Mouse (Mus musculus): Measurements from ENCODE around the gene Ppp1r15a. TPM values are rescaled to one million over a fixed set of nuclear protein-coding genes. Genes with fewer than 3 reads are reported as not detected.

The Ppp1r15a gene
- 868 TPM for polyA plus RNA-seq (2017; shearing (Covaris generic))

DNA sequence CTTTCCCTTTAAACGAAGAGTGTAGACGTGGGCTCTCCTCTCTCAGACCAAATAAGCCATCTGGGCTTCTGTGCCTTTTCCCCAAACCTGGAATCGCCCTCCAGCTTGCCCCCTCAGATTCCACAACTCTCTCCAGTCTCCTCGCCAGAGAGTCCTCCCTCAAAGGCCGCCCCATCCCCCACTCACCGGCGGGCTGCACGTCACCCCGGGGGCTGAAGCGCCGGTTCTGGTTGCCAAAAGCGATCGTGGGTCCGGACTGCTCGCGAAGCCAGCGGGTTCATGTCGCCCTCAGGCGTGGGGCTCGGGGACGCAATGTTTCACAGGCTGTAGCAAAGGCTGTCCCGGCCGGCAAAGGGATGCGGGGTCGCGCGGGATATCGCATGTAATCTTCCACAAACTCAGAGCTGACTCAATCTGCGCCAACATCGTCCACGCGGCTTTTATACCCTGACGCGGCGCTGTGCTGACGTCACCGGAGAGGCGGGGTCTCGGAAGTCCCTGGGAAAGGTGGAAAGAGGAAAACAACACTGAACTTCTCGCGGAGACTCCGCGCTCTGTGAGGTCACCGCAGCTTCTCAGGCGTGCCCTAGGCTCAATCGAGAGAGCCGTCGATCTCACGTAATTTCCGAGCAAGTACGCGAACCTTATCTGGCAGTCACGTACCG, at the start of gene Ppp1r15a, which contains the start of gene Plekha4:
Ppp1r15a (minus strand) TSS at position 460 of the 665 bp plus-strand sequence.
Plekha4 (plus strand) TSS at position 522 of the 665 bp plus-strand sequence.

GRCm38 (mm10) chr7:45570103-45570741, 44.2 kb upstream of the Ppp1r15a start, which contains the start of gene Bcat2:
TSS of gene Bcat2 (plus strand) at chr7:45570153.

DNA sequence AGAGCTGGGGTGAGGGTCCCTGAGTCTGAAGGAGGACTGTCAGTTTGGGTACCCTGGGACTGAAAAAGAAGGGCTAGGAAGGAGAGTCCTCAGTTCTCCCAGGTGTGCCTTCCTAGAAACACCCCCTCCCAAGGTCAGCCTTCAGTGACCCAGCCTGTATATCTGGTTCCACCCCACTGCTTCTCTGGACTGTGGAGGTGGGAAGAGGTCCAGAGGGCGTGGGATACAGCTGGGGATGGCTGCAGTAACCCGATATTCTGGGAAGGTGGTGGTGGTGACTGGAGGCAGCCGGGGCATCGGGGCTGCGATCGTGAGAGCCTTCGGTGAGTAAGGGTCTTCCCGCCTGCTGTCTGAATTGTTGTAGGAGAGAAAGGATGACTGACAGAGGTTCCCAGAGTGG, 28.7 kb upstream of the Ppp1r15a start, which contains the start of gene Hsd17b14:
Hsd17b14 (plus strand) TSS at position 150 of the 400 bp plus-strand sequence.

DNA sequence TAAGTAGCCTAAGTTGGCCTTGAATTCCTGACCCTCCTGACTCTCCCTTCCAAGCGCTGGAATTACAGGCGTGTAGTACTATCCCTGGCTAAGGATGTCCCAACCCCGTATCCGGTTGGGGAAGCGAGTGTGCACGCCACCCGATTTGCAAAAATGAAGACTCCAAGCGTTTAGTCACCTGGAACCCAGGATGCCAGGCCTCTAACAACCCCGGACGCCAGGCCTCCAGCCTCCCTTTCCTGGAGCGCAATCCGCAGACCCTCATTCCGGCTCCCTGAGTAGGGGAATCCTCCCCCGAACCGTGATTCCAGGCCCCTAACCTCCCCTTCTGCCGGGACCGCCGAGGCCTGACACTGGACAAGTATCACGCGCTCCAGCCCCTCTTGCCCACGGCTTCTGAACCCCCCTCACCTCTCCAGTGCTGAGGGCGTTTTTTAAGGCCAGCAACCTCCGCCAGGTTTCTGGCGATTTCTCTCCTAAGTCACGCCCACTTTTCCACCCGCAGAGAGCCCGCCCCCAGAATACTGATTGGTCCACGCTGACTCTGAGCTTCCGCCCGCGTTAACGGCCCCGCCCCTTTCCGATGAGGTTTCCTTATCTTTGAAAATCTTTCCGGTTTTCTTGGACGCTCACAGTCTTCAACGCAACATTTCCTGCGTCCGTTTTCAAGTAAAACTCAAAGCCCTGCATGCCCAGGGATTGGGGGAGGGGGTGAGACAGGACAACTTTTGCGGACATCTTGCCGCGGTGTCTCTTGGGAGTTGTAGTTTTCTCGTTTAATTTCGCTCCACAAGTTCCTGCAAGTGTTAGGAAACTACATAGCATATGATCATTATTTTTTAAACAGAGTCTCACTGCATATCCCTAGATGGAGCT, 15.9 kb downstream of the Ppp1r15a start, which contains the start of gene Nucb1:
Nucb1 (minus strand) TSS at position 495 of the 876 bp plus-strand sequence.

GRCm38 (mm10) chr7:45488293-45489204, 37.5 kb downstream of the Ppp1r15a start, which contains the start of gene Dhdh:
TSS of gene Dhdh (minus strand) at chr7:45488805.

DNA sequence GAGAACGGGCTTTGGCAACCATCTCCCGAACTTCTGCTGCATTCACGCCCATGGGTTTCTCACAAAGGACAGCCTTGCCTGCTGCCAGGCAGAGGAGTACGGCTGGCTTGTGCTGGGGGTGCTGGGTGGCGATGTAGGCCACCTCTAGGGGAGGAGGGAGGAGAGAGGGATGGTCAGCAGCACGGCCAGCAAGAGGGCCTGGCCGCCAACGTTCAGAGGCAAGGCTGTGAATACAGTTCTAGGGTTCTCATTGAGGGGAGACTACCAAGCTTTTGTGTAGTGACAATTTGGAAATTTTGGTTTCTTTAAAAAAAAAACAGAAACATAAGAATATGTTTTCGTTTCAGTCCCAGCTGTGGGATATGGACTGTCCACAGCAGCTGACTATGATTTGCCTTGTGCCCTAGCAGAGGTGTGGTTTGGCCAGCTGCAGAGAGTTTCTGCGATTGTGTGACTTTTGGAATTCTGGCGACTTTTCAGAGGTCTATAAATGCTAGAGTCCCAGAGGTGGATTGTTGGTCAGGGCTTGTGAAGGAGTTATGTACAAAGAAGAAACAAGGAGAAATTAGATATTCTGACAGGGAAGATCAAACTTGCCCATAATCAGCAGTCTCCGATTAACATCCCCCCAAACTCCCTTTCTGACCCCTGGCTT, 39.2 kb downstream of the Ppp1r15a start, which contains the start of gene Gm45808:
Gm45808 (minus strand) TSS at position 51 of the 655 bp plus-strand sequence.

GRCm38 (mm10) chr7:45481374-45481927, 44.6 kb downstream of the Ppp1r15a start, which contains the start of gene Tulp2:
TSS of gene Tulp2 (plus strand) at chr7:45481877.

Other genes starting within 250 kb of the Ppp1r15a start
- not detected for gene Slc6a21, start 248.8 kb downstream of the Ppp1r15a start, polyA plus RNA-seq (2017; shearing (Covaris generic))
- 5.3 TPM for gene Trpm4, start 192.5 kb downstream of the Ppp1r15a start, polyA plus RNA-seq (2017; shearing (Covaris generic))
- not detected for gene Hrc, start 191.0 kb downstream of the Ppp1r15a start, polyA plus RNA-seq (2017; shearing (Covaris generic))
- 0.30 TPM for gene Ppfia3, start 159.2 kb downstream of the Ppp1r15a start, polyA plus RNA-seq (2017; shearing (Covaris generic))
- gene Lin7b, start 155.7 kb downstream of the Ppp1r15a start, polyA plus RNA-seq (2017; shearing (Covaris generic)) = not detected
- 207 TPM for gene Snrnp70, start 130.5 kb downstream of the Ppp1r15a start, polyA plus RNA-seq (2017; shearing (Covaris generic))
- gene Kcna7, start 120.6 kb downstream of the Ppp1r15a start, polyA plus RNA-seq (2017; shearing (Covaris generic)) = not detected
- 0.19 TPM for gene Ntf5, start 112.6 kb downstream of the Ppp1r15a start, polyA plus RNA-seq (2017; shearing (Covaris generic))
- gene Lhb, start 105.4 kb downstream of the Ppp1r15a start, polyA plus RNA-seq (2017; shearing (Covaris generic)) = not detected
- 5.5 TPM for gene Gys1, start 91.4 kb downstream of the Ppp1r15a start, polyA plus RNA-seq (2017; shearing (Covaris generic))
- gene Ruvbl2, start 88.2 kb downstream of the Ppp1r15a start, polyA plus RNA-seq (2017; shearing (Covaris generic)) = 32.9 TPM
- gene Ftl1, start 66.4 kb downstream of the Ppp1r15a start, polyA plus RNA-seq (2017; shearing (Covaris generic)) = 2,431 TPM
- 199 TPM for gene Bax, start 59.4 kb downstream of the Ppp1r15a start, polyA plus RNA-seq (2017; shearing (Covaris generic))
- gene Tulp2, start 44.4 kb downstream of the Ppp1r15a start, polyA plus RNA-seq (2017; shearing (Covaris generic)) = 2.3 TPM
- gene Gm45808, start 39.5 kb downstream of the Ppp1r15a start, polyA plus RNA-seq (2017; shearing (Covaris generic)) = not detected
- gene Dhdh, start 37.5 kb downstream of the Ppp1r15a start, polyA plus RNA-seq (2017; shearing (Covaris generic)) = 0.60 TPM
- 208 TPM for gene Nucb1, start 15.9 kb downstream of the Ppp1r15a start, polyA plus RNA-seq (2017; shearing (Covaris generic))
- 0.39 TPM for gene Plekha4, start 62 bp upstream of the Ppp1r15a start, polyA plus RNA-seq (2017; shearing (Covaris generic))
- gene Hsd17b14, start 28.6 kb upstream of the Ppp1r15a start, polyA plus RNA-seq (2017; shearing (Covaris generic)) = 0.64 TPM
- gene Bcat2, start 43.9 kb upstream of the Ppp1r15a start, polyA plus RNA-seq (2017; shearing (Covaris generic)) = 38.4 TPM
- gene Fgf21, start 89.2 kb upstream of the Ppp1r15a start, polyA plus RNA-seq (2017; shearing (Covaris generic)) = not detected
- gene Fut1, start 91.0 kb upstream of the Ppp1r15a start, polyA plus RNA-seq (2017; shearing (Covaris generic)) = 0.21 TPM
- gene Izumo1, start 95.5 kb upstream of the Ppp1r15a start, polyA plus RNA-seq (2017; shearing (Covaris generic)) = not detected
- not detected for gene Rasip1, start 101.2 kb upstream of the Ppp1r15a start, polyA plus RNA-seq (2017; shearing (Covaris generic))
- gene Mamstr, start 113.7 kb upstream of the Ppp1r15a start, polyA plus RNA-seq (2017; shearing (Covaris generic)) = not detected
- gene Fut2, start 140.1 kb upstream of the Ppp1r15a start, polyA plus RNA-seq (2017; shearing (Covaris generic)) = not detected
- not detected for gene Ntn5, start 157.8 kb upstream of the Ppp1r15a start, polyA plus RNA-seq (2017; shearing (Covaris generic))
- not detected for gene Sec1, start 168.1 kb upstream of the Ppp1r15a start, polyA plus RNA-seq (2017; shearing (Covaris generic))
- gene Car11, start 173.6 kb upstream of the Ppp1r15a start, polyA plus RNA-seq (2017; shearing (Covaris generic)) = 1.7 TPM
- 13.8 TPM for gene Dbp, start 178.8 kb upstream of the Ppp1r15a start, polyA plus RNA-seq (2017; shearing (Covaris generic))
- gene Rpl18, start 189.2 kb upstream of the Ppp1r15a start, polyA plus RNA-seq (2017; shearing (Covaris generic)) = 1,532 TPM
- 23.7 TPM for gene Sphk2, start 191.7 kb upstream of the Ppp1r15a start, polyA plus RNA-seq (2017; shearing (Covaris generic))
- gene Fam83e, start 194.9 kb upstream of the Ppp1r15a start, polyA plus RNA-seq (2017; shearing (Covaris generic)) = not detected
- gene Spaca4, start 199.5 kb upstream of the Ppp1r15a start, polyA plus RNA-seq (2017; shearing (Covaris generic)) = not detected